Comparison of ENCODE assay signal across 24 mouse cellular contexts in genomic region chr4:27945351-27945750, GRCm38 (mm10).
DNase-seq lines count a peak whose midpoint lies in the region; ATAC-seq lines count a peak whose summit lies in the region.
"Had no signal": no experiment of that assay in that cellular context is flagged by ENCODE, and none has a peak within 500 bp of the region (broad histone marks: within the 10 kb centered on the region; RNA-seq: fewer than 3 reads in every experiment).

No protein-coding gene starts in this region.

- no peak overlapping the region for H3K4me2 ChIP-seq in forebrain, embryonic 14.5 days (ENCODE audit: low read length)
- H3K4me2 ChIP-seq in forebrain, embryonic 15.5 days (replicated peaks), result no peak overlapping the region
- no peak overlapping the region for H3K4me2 ChIP-seq in hindbrain, embryonic 11.5 days (replicated peaks; ENCODE audit: low read depth, low read length)
- H3K4me2 ChIP-seq in hindbrain, embryonic 16.5 days (ENCODE audit: low read length), result no peak overlapping the region
- no peak overlapping the region for H3K4me2 ChIP-seq in midbrain, embryonic 12.5 days (replicated peaks)
- H3K4me2 ChIP-seq in midbrain, embryonic 14.5 days (ENCODE audit: low read length), result no peak overlapping the region
- H3K4me2 ChIP-seq: heart, embryonic 11.5 days; intestine, embryonic 15.5 days had no signal

- no peaks in the 10 kb centered on the region for H3K4me1 ChIP-seq in forebrain, embryonic 14.5 days (ENCODE audit: control insufficient read depth, insufficient read depth, low read length)
- peaks cover 9% of the 10 kb centered on the region; the same call in 1 of the 2 replicates for H3K4me1 ChIP-seq in forebrain, embryonic 15.5 days
- H3K4me1 ChIP-seq in hindbrain, embryonic 11.5 days (replicated peaks; ENCODE audit: control insufficient read depth, insufficient read depth, low read length), result no peaks in the 10 kb centered on the region
- no peaks in the 10 kb centered on the region for H3K4me1 ChIP-seq in hindbrain, embryonic 16.5 days (ENCODE audit: control insufficient read depth, insufficient read depth, low read depth, low read length)
- H3K4me1 ChIP-seq in midbrain, embryonic 12.5 days, result peaks cover 8% of the 10 kb centered on the region
- no peaks in the 10 kb centered on the region for H3K4me1 ChIP-seq in midbrain, embryonic 14.5 days (ENCODE audit: control insufficient read depth, insufficient read depth, low read length)
- H3K4me1 ChIP-seq: intestine, embryonic 15.5 days had no signal

- ATAC-seq in forebrain, embryonic 14.5 days, result peak; percentile 33; the same call in 1 of the 2 replicates
- ATAC-seq in forebrain, embryonic 15.5 days (replicated peaks), result no peak
- ATAC-seq in hindbrain, embryonic 11.5 days (ENCODE audit: low FRiP score), result peak; percentile 79
- no peak for ATAC-seq in hindbrain, embryonic 16.5 days
- ATAC-seq in midbrain, embryonic 12.5 days (ENCODE audit: low FRiP score, low read depth), result peak; percentile 71; the same call in 1 of the 2 replicates
- no peak for ATAC-seq in midbrain, embryonic 14.5 days (ENCODE audit: low FRiP score, low TSS enrichment)
- ATAC-seq: intestine, embryonic 15.5 days; Patski had no signal

- H3K27ac ChIP-seq in forebrain, embryonic 14.5 days (ENCODE audit: low read depth, low read length), result no peak overlapping the region
- no peak overlapping the region for H3K27ac ChIP-seq in forebrain, embryonic 15.5 days (replicated peaks)
- H3K27ac ChIP-seq in hindbrain, embryonic 11.5 days (ENCODE audit: low read depth, low read length), result no peak overlapping the region
- H3K27ac ChIP-seq in hindbrain, embryonic 16.5 days (ENCODE audit: low read depth, low read length), result no peak overlapping the region
- H3K27ac ChIP-seq in midbrain, embryonic 12.5 days (replicated peaks), result no peak overlapping the region
- no peak overlapping the region for H3K27ac ChIP-seq in midbrain, embryonic 14.5 days (replicated peaks; ENCODE audit: low read depth, low read length)
- H3K27ac ChIP-seq: forebrain, embryonic 10.5 days; gastrocnemius, adult 2 months; intestine, embryonic 15.5 days had no signal

- no peak overlapping the region for H3K9ac ChIP-seq in forebrain, embryonic 14.5 days (ENCODE audit: low read length)
- H3K9ac ChIP-seq in forebrain, embryonic 15.5 days (replicated peaks), result no peak overlapping the region
- no peak overlapping the region for H3K9ac ChIP-seq in hindbrain, embryonic 11.5 days (ENCODE audit: low read depth, low read length)
- H3K9ac ChIP-seq in hindbrain, embryonic 16.5 days (ENCODE audit: low read depth, low read length), result no peak overlapping the region
- no peak overlapping the region for H3K9ac ChIP-seq in midbrain, embryonic 12.5 days (replicated peaks)
- no peak overlapping the region for H3K9ac ChIP-seq in midbrain, embryonic 14.5 days (replicated peaks; ENCODE audit: low read length)
- H3K9ac ChIP-seq: intestine, embryonic 15.5 days had no signal

- H3K36me3 ChIP-seq in forebrain, embryonic 14.5 days (ENCODE audit: control insufficient read depth, insufficient read depth, low read length), result no peaks in the 10 kb centered on the region
- no peaks in the 10 kb centered on the region for H3K36me3 ChIP-seq in forebrain, embryonic 15.5 days
- no peaks in the 10 kb centered on the region for H3K36me3 ChIP-seq in hindbrain, embryonic 11.5 days (ENCODE audit: control insufficient read depth, insufficient read depth, low read length)
- no peaks in the 10 kb centered on the region for H3K36me3 ChIP-seq in hindbrain, embryonic 16.5 days (ENCODE audit: control insufficient read depth, insufficient read depth, low read length)
- no peaks in the 10 kb centered on the region for H3K36me3 ChIP-seq in midbrain, embryonic 12.5 days
- H3K36me3 ChIP-seq in midbrain, embryonic 14.5 days (ENCODE audit: control insufficient read depth, insufficient read depth, low read length), result no peaks in the 10 kb centered on the region
- H3K36me3 ChIP-seq: forebrain, embryonic 10.5 days; G1E; intestine, embryonic 15.5 days had no signal

- no peak for DNase-seq in forebrain, embryonic 14.5 days (ENCODE audit: low spot score)
- no peak for DNase-seq in hindbrain, embryonic 11.5 days (ENCODE audit: low spot score)
- no peak for DNase-seq in midbrain, embryonic 14.5 days
- DNase-seq in brain, embryonic 18.5 days (ENCODE audit: low read depth, low spot score), result peak; percentile 14
- no peak for DNase-seq in adrenal gland, postnatal 10 days
- DNase-seq: adrenal gland, postnatal 14 days; B cell, adult 2 months; cerebellum, adult 18-20 months; cerebellum, adult 9-10 months; cerebellum, postnatal 14 days; gastrocnemius, adult 2 months; gastrocnemius, postnatal 14 days; heart, adult 11 months; kidney, adult 11 months; kidney, adult 8-10 months had no signal

- no peak overlapping the region for H3K4me3 ChIP-seq in forebrain, embryonic 14.5 days (ENCODE audit: low read depth, low read length)
- H3K4me3 ChIP-seq in forebrain, embryonic 15.5 days, result no peak overlapping the region
- H3K4me3 ChIP-seq in hindbrain, embryonic 11.5 days (ENCODE audit: low read depth, low read length), result no peak overlapping the region
- H3K4me3 ChIP-seq in hindbrain, embryonic 16.5 days (ENCODE audit: low read length), result no peak overlapping the region
- H3K4me3 ChIP-seq in midbrain, embryonic 12.5 days, result no peak overlapping the region
- H3K4me3 ChIP-seq in midbrain, embryonic 14.5 days (replicated peaks; ENCODE audit: low read depth, low read length), result no peak overlapping the region
- H3K4me3 ChIP-seq: forebrain, embryonic 10.5 days; gastrocnemius, adult 2 months; intestine, embryonic 15.5 days had no signal

- no peaks in the 10 kb centered on the region for H3K27me3 ChIP-seq in forebrain, embryonic 14.5 days (replicated peaks; ENCODE audit: control insufficient read depth, insufficient read depth, low read length)
- H3K27me3 ChIP-seq in forebrain, embryonic 15.5 days, result no peaks in the 10 kb centered on the region
- H3K27me3 ChIP-seq in hindbrain, embryonic 11.5 days (ENCODE audit: control insufficient read depth, insufficient read depth, low read length), result no peaks in the 10 kb centered on the region
- H3K27me3 ChIP-seq in hindbrain, embryonic 16.5 days (replicated peaks; ENCODE audit: control insufficient read depth, insufficient read depth, low read length), result no peaks in the 10 kb centered on the region
- peaks cover 12% of the 10 kb centered on the region; the same call in 1 of the 2 replicates for H3K27me3 ChIP-seq in midbrain, embryonic 12.5 days
- peaks cover 12% of the 10 kb centered on the region for H3K27me3 ChIP-seq in midbrain, embryonic 14.5 days (ENCODE audit: control insufficient read depth, insufficient read depth, low read length)
- H3K27me3 ChIP-seq: CH12.LX; intestine, embryonic 15.5 days; Patski had no signal

- WGBS in forebrain, embryonic 14.5 days, result 63% methylated on average over 2 of the region's 2 CpGs
- 54% methylated on average over 2 of the region's 2 CpGs for WGBS in forebrain, embryonic 15.5 days
- whole genome bisulfite sequencing in hindbrain, embryonic 11.5 days, result 58% methylated on average over 2 of the region's 2 CpGs
- 48% methylated on average over 2 of the region's 2 CpGs for WGBS in hindbrain, embryonic 16.5 days
- 37% methylated on average over 2 of the region's 2 CpGs for WGBS in midbrain, embryonic 12.5 days
- WGBS in midbrain, embryonic 14.5 days, result 18% methylated on average over 2 of the region's 2 CpGs

- no peaks in the 10 kb centered on the region for H3K9me3 ChIP-seq in forebrain, embryonic 14.5 days (replicated peaks; ENCODE audit: control insufficient read depth, low read length)
- H3K9me3 ChIP-seq in forebrain, embryonic 15.5 days, result no peaks in the 10 kb centered on the region
- H3K9me3 ChIP-seq in hindbrain, embryonic 11.5 days (ENCODE audit: control insufficient read depth, low read length), result no peaks in the 10 kb centered on the region
- H3K9me3 ChIP-seq in hindbrain, embryonic 16.5 days (ENCODE audit: control insufficient read depth, low read length), result no peaks in the 10 kb centered on the region
- no peaks in the 10 kb centered on the region for H3K9me3 ChIP-seq in midbrain, embryonic 12.5 days
- no peaks in the 10 kb centered on the region for H3K9me3 ChIP-seq in midbrain, embryonic 14.5 days (ENCODE audit: control insufficient read depth, low read length)
- H3K9me3 ChIP-seq: forebrain, embryonic 10.5 days; G1E; intestine, embryonic 15.5 days had no signal

Comparison
In these comparisons a context has a peak if more than half of its experiments do, and no peak if none do; other contexts are left out.
1. ATAC-seq: peak in forebrain, embryonic 14.5 days (single experiment), hindbrain, embryonic 11.5 days (single experiment) and midbrain, embryonic 12.5 days (single experiment); none in forebrain, embryonic 15.5 days (single experiment), hindbrain, embryonic 16.5 days (single experiment) and midbrain, embryonic 14.5 days (single experiment).